Mouse (Mus musculus): Measurements from ENCODE around the gene Zg16. TPM values are rescaled to one million over a fixed set of nuclear protein-coding genes. Genes with fewer than 3 reads are reported as not detected.

The Zg16 gene
- polyA plus RNA-seq, 1 experiment from 2014 or later: not detected

DNA sequence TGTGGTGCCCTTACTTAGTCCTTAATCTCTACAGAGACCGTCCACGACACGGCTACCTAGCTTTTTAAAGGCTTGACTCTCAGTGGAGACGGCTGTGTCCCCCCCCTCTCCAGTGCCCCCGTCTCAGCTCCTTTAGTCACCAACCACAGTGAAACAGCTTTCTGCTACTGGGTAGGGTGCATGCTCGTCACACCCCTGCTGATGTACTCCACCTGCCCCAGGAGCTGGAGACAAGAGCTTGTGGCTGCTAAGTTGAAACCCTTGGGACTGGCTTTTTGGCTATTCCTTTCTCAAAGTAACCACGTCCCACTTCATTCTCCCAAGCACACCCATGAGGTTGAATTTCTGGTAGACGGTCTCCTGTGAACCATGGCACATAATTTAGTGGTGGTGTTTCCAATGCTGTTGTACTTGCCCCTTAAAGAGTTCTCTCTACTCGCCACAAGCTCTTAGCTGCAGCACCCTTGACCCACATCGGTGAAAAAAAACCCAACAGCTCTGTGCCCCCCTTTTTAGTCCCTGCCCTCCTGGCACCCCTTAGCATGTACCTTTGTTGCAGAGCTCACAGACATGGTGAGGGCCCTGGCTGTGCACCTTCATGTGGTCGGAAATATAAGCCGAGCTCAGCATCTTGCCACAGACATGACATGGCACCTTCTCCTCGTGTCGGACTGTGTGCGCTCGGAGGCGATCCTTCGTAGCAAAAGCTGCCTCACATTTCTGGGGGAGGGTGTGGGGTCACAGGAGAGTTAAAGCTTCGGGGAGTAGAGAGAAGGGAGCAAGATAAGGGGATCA is 63.0 kb downstream of the Zg16 start:
- peak overlapping the region; percentile 77 for H3K27ac ChIP-seq
- H3K79me2 ChIP-seq (ENCODE audit: inconsistent target): peaks cover 22% of the 10 kb centered on the region
- WGBS (ENCODE audit: missing documents): 20% methylated on average over 19 of the region's 19 CpGs
- H3K36me3 ChIP-seq (ENCODE audit: inconsistent target): 0 out of 2 replicates have a peak, but pooled peaks cover 5% of the 10 kb centered on the region
- peak overlapping the region; percentile 47 for H3K4me3 ChIP-seq (ENCODE audit: inconsistent target)

GRCm38 (mm10) chr7:127023272-127023691 is 63.8 kb downstream of the Zg16 start:
- 0 out of 2 replicates have a peak, but pooled peaks cover 5% of the 10 kb centered on the region for H3K36me3 ChIP-seq (ENCODE audit: inconsistent target)
- WGBS (ENCODE audit: missing documents): 81% methylated on average over 9 of the region's 13 CpGs
- H3K79me2 ChIP-seq (ENCODE audit: inconsistent target): peaks cover 22% of the 10 kb centered on the region
- H3K27ac ChIP-seq: no peak overlapping the region
- no peak overlapping the region for H3K4me3 ChIP-seq (ENCODE audit: inconsistent target)

- no peak overlapping the region for H3K4me3 ChIP-seq (ENCODE audit: inconsistent target)
Measured at GRCm38 (mm10) chr7:127022528-127023271, 64.4 kb downstream of the Zg16 start.

DNA sequence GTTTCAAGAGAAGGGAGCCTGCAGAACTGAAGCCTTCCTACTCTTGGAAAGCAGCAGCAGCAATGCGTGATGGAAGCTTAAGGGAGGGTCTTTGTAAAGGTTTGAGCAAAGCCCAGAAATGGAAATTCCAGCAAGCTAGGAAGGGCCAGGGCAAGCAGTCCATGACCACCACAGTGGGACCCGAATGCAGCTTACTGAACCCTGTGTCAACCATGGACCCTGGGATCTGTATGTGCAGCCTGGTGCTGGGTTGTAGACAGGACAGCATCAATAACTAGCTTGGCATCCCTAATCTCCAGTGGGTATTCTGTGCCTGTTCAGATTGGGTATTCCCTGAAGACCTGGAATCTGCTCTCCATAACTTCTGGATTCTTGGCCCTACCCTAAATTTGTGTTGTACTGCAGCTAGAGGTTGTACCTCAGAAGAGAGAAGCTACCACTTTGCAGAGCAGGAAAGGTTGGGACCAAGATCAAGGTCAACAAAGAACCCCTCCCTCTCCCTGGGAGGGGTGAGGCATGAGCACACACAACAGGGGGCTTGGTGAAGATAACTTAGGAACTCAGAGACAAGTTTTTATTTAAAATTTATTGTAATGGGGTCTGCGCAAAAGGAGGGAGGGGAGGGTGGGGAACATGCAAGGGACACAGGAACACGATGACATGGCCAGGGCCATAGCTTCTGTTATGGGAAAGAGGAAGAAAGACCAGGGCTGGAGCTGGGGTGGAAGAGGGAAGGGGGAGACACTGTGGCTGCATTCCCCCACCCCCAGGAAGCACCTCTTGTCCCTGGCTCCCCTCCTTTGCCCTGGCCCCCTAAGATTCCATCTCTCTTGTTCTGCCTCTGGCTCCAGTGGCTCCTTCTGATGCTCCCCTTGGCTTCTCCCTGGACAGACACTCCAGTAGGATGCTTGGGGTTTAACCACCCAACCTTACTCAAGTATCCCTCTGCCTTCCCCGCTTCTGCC is 65.3 kb downstream of the Zg16 start:
- H3K27ac ChIP-seq: 0 out of 2 replicates have a peak overlapping the region, but pooled peaks have one; percentile 0
- no peak overlapping the region for H3K4me3 ChIP-seq (ENCODE audit: inconsistent target)
- 49% methylated on average over 5 of the region's 5 CpGs for WGBS (ENCODE audit: missing documents)
- 0 out of 2 replicates have a peak, but pooled peaks cover 5% of the 10 kb centered on the region for H3K36me3 ChIP-seq (ENCODE audit: inconsistent target)
- peaks cover 22% of the 10 kb centered on the region for H3K79me2 ChIP-seq (ENCODE audit: inconsistent target)

More at GRCm38 (mm10) chr7:127022528-127023271, 64.4 kb downstream of the Zg16 start:
- Histone ChIP-seq H3K27ac (0 out of 2 replicates have a peak overlapping the region, but pooled peaks have one; percentile 0), H3K79me2 (ENCODE audit: inconsistent target) (peaks cover 22% of the 10 kb centered on the region), H3K36me3 (ENCODE audit: inconsistent target) (0 out of 2 replicates have a peak, but pooled peaks cover 5% of the 10 kb centered on the region)
- WGBS (ENCODE audit: missing documents): 87% methylated on average over 7 of the region's 7 CpGs

DNA sequence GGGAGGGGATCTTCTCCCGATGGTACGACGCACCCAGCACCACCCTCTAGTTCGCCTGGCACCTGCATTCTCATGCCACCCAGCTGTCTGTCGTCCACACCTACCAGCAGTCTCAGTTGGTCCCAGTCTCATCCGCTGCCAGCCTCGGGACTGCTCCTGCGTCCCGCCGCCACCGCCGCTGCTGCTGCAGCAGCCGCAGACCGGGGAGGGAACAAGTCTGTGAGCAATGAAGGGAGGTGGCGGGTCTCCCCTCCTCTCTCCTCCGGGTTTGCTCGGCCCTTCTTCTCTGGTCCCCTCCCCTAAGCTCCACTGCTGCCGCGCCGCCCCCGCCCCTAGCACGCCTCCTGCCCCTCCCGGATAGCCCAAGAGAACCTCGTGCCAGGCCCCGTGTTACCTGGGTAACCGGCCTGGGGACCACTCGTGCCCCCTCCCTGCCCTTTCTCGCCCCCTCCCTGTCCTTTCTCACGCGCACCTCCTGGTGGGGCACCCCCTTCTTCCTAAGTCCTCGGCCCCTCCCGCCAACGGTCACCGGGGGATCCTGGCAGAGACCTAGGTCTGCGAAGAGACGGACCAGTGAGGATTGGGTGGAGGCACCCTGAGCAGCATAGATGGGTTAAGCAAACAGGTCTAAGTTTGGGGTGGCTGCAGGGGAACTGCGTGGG is 66.1 kb downstream of the Zg16 start, which contains the start of the genes Gm42742 and Prrt2:
Gm42742 (minus strand) TSS at position 197 of the 662 bp plus-strand sequence.
Prrt2 (minus strand) TSS at position 311 of the 662 bp plus-strand sequence.
- Histone ChIP-seq H3K36me3 (ENCODE audit: inconsistent target) (0 out of 2 replicates have a peak, but pooled peaks cover 5% of the 10 kb centered on the region), H3K27ac (no peak within 1 kb of the TSS), H3K4me3 (ENCODE audit: inconsistent target) (no peak within 1 kb of the TSS), H3K79me2 (ENCODE audit: inconsistent target) (peaks cover 22% of the 10 kb centered on the region)
- WGBS (ENCODE audit: missing documents): 19% methylated on average over 34 of the region's 37 CpGs

- no peak overlapping the region for H3K27ac ChIP-seq
- 0 out of 2 replicates have a peak, but pooled peaks cover 5% of the 10 kb centered on the region for H3K36me3 ChIP-seq (ENCODE audit: inconsistent target)
- H3K4me3 ChIP-seq (ENCODE audit: inconsistent target): no peak overlapping the region
- WGBS (ENCODE audit: missing documents): 78% methylated on average over 5 of the region's 5 CpGs
- peaks cover 28% of the 10 kb centered on the region for H3K79me2 ChIP-seq (ENCODE audit: inconsistent target)
Measured at GRCm38 (mm10) chr7:127020491-127020890, 66.6 kb downstream of the Zg16 start.

DNA sequence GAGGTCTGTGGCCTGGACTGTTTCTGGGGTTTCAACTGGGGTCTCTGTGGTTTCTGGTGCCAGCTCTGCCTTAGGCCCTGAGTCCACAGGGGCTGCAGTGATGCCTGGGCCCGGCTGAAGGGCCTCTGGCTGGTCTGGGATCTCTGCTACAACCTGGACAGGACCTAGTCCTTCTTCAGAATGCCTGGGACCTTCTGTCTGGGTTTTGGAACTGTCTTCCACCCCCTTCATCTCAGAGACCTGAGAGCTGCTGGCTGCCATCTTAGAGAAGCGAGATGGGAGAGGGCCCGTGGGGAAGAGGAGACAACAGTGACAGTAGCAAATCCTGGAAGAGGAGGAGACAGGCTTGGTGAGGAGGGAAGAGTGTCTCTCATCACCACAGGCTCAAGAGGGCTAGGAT is 67.1 kb downstream of the Zg16 start:
- peaks cover 30% of the 10 kb centered on the region for H3K79me2 ChIP-seq (ENCODE audit: inconsistent target)
- no peak overlapping the region for H3K27ac ChIP-seq
- WGBS (ENCODE audit: missing documents): 92% methylated on average over 3 of the region's 3 CpGs
- H3K4me3 ChIP-seq (ENCODE audit: inconsistent target): no peak overlapping the region
- 0 out of 2 replicates have a peak, but pooled peaks cover 5% of the 10 kb centered on the region for H3K36me3 ChIP-seq (ENCODE audit: inconsistent target)

GRCm38 (mm10) chr7:127019306-127019960 is 67.7 kb downstream of the Zg16 start:
- no peak overlapping the region for H3K27ac ChIP-seq
- WGBS (ENCODE audit: missing documents): 84% methylated on average over 14 of the region's 14 CpGs
- H3K36me3 ChIP-seq (ENCODE audit: inconsistent target): 0 out of 2 replicates have a peak, but pooled peaks cover 5% of the 10 kb centered on the region

DNA sequence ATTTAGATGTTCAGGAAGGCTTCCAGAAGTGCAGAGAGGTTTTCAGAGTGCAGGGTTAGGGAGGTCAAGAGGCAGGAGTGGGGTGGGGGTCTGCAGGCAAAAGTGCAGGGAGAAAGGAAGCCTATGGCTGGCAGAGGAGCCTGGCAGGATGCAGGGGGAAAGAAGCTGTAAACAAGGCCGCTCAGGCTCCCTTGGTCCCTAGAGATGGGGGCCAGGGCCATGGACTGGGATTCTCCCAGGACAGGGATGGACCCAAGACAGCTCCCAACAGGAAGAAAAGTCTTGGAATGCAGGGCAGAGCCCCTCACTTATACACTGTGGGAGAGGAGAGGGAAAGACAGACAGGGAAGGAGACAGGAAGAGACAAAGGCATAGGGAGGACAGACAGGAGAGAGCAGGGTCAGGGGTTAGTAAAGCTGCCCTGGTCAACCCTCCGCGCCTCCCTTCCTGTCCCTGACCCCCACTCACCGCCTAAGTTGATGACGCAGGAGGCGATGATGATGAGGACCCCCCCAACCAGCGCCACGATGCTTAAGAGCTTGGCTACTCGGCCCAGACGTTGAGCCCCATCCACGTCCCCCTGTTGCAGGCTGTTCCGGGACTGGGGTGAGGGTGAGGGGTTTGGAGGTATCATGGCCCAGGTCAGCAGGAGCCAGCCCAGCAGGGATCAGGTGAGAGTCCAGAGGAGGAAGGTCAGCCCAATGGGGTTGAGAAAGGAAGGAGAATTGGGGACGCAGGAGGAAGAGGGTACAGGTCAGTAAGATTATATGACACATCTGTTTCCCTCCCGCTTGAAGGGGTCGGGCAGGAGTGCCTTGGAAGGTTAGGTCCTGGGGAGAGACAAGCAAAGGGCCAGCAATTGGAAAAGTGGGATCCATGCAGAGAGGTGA is 68.5 kb downstream of the Zg16 start:
- H3K27ac ChIP-seq: no peak overlapping the region
- no peak overlapping the region for H3K4me3 ChIP-seq (ENCODE audit: inconsistent target)
- peaks cover 30% of the 10 kb centered on the region for H3K79me2 ChIP-seq (ENCODE audit: inconsistent target)
- 93% methylated on average over 15 of the region's 15 CpGs for WGBS (ENCODE audit: missing documents)
- 0 out of 2 replicates have a peak, but pooled peaks cover 5% of the 10 kb centered on the region for H3K36me3 ChIP-seq (ENCODE audit: inconsistent target)

More at GRCm38 (mm10) chr7:127019306-127019960, 67.7 kb downstream of the Zg16 start:
- H3K4me3 ChIP-seq (ENCODE audit: inconsistent target): no peak overlapping the region
- H3K79me2 ChIP-seq (ENCODE audit: inconsistent target): peaks cover 30% of the 10 kb centered on the region

GRCm38 (mm10) chr7:127017950-127018345 is 69.2 kb downstream of the Zg16 start:
- H3K79me2 ChIP-seq (ENCODE audit: inconsistent target): peaks cover 31% of the 10 kb centered on the region
- H3K36me3 ChIP-seq (ENCODE audit: inconsistent target): 0 out of 2 replicates have a peak, but pooled peaks cover 5% of the 10 kb centered on the region
- H3K27ac ChIP-seq: no peak overlapping the region
- 84% methylated on average over 5 of the region's 6 CpGs for WGBS (ENCODE audit: missing documents)
- no peak overlapping the region for H3K4me3 ChIP-seq (ENCODE audit: inconsistent target)

GRCm38 (mm10) chr7:127016971-127017949 is 69.9 kb downstream of the Zg16 start, which contains the start of gene Pagr1a:
Gene Pagr1a, minus strand, starts transcription at chr7:127017352.
- WGBS (ENCODE audit: missing documents): 3% methylated on average over 39 of the region's 39 CpGs
- H3K79me2 ChIP-seq (ENCODE audit: inconsistent target): peaks cover 38% of the 10 kb centered on the region
- H3K4me3 ChIP-seq (ENCODE audit: inconsistent target): peak within 1 kb of the TSS; percentile 88
- H3K36me3 ChIP-seq (ENCODE audit: inconsistent target): 0 out of 2 replicates have a peak, but pooled peaks cover under 1% of the 10 kb centered on the region
- peak within 1 kb of the TSS; percentile 93 for H3K27ac ChIP-seq

All from macrophage (primary cell).